Mouse (Mus musculus) splenic B cell, adult 2 months (primary cell): ENCODE measurements around the gene Bcam.

ENCODE experiments used
- DNase-seq: peaks from one replicate; pipeline ENCODE4 v3.0.0-alpha.2; 2011; ENCODE audit warnings: low read depth, low spot score
- H3K27me3 ChIP-seq: 2 replicates; pipeline ENCODE4 v1.6.1; 2012; ENCODE audit warnings: mild to moderate bottlenecking, low read length, moderate library complexity, mixed read lengths; ENCODE audit not compliant: control insufficient read depth, poor library complexity, insufficient read depth, severe bottlenecking
- H3K36me3 ChIP-seq: 2 replicates; pipeline ENCODE4 v1.6.1; 2012; ENCODE audit warnings: mild to moderate bottlenecking, low read length, moderate library complexity, mixed read lengths; ENCODE audit not compliant: control insufficient read depth, poor library complexity, insufficient read depth, severe bottlenecking

Bcam gene

GRCm38 (mm10) chr7:19753587-19753986 lies 17.2 kb downstream of the Bcam start:
- Histone ChIP-seq H3K27me3 (0 out of 2 replicates have a peak, but pooled peaks cover 2% of the 10 kb centered on the region), H3K36me3 (no peaks in the 10 kb centered on the region)
- DNase-seq = no peak

GRCm38 (mm10) chr7:19752652-19753051 lies 18.2 kb downstream of the Bcam start:
- no peak for DNase-seq
- H3K27me3 ChIP-seq = 0 out of 2 replicates have a peak, but pooled peaks cover 2% of the 10 kb centered on the region
- no peaks in the 10 kb centered on the region for H3K36me3 ChIP-seq

GRCm38 (mm10) chr7:19751070-19751383 lies 19.8 kb downstream of the Bcam start:
- no peaks in the 10 kb centered on the region for H3K36me3 ChIP-seq
- H3K27me3 ChIP-seq = 0 out of 2 replicates have a peak, but pooled peaks cover 2% of the 10 kb centered on the region
- no peak for DNase-seq

- 0 out of 2 replicates have a peak, but pooled peaks cover 2% of the 10 kb centered on the region for H3K27me3 ChIP-seq
- DNase-seq = peak; percentile 75
- no peaks in the 10 kb centered on the region for H3K36me3 ChIP-seq
Measured at GRCm38 (mm10) chr7:19750217-19751069, 20.4 kb downstream of the Bcam start, which contains the start of gene Nectin2. Gene Nectin2, minus strand, starts transcription at chr7:19750483.

- peak; percentile 74 for DNase-seq
- Histone ChIP-seq H3K36me3 (no peaks in the 10 kb centered on the region), H3K27me3 (no peaks in the 10 kb centered on the region)
Measured at GRCm38 (mm10) chr7:19749389-19750216, 21.2 kb downstream of the Bcam start.

- no peaks in the 10 kb centered on the region for H3K27me3 ChIP-seq
- peak; percentile 18 for DNase-seq
- H3K36me3 ChIP-seq = no peaks in the 10 kb centered on the region
Measured at GRCm38 (mm10) chr7:19748219-19749195, 22.3 kb downstream of the Bcam start.

GRCm38 (mm10) chr7:19747420-19748218 lies 23.2 kb downstream of the Bcam start:
- DNase-seq = no peak
- H3K36me3 ChIP-seq = no peaks in the 10 kb centered on the region
- H3K27me3 ChIP-seq = no peaks in the 10 kb centered on the region

- Histone ChIP-seq H3K27me3 (no peaks in the 10 kb centered on the region), H3K36me3 (no peaks in the 10 kb centered on the region)
- DNase-seq = no peak
Measured at GRCm38 (mm10) chr7:19746426-19747201, 24.2 kb downstream of the Bcam start.

GRCm38 (mm10) chr7:19745971-19746370 lies 24.8 kb downstream of the Bcam start:
- Histone ChIP-seq H3K27me3 (no peaks in the 10 kb centered on the region), H3K36me3 (no peaks in the 10 kb centered on the region)
- no peak for DNase-seq

- DNase-seq = no peak
- Histone ChIP-seq H3K27me3 (no peaks in the 10 kb centered on the region), H3K36me3 (no peaks in the 10 kb centered on the region)
Measured at GRCm38 (mm10) chr7:19744590-19745385, 26.0 kb downstream of the Bcam start.

- no peak for DNase-seq
- no peaks in the 10 kb centered on the region for H3K36me3 ChIP-seq
- H3K27me3 ChIP-seq = no peaks in the 10 kb centered on the region
Measured at GRCm38 (mm10) chr7:19743791-19744190, 27.0 kb downstream of the Bcam start.

GRCm38 (mm10) chr7:19742468-19742867 lies 28.3 kb downstream of the Bcam start:
- H3K27me3 ChIP-seq = no peaks in the 10 kb centered on the region
- H3K36me3 ChIP-seq = no peaks in the 10 kb centered on the region
- DNase-seq = no peak
